Mouse (Mus musculus) mesoderm, embryonic 11.5 days (tissue): ENCODE data around the gene Insm2.

Source experiments
- DNase-seq: peaks from one replicate; pipeline ENCODE4 v3.0.0-alpha.2; 2012; ENCODE audit warnings: low read depth, low spot score

Insm2 gene

DNA sequence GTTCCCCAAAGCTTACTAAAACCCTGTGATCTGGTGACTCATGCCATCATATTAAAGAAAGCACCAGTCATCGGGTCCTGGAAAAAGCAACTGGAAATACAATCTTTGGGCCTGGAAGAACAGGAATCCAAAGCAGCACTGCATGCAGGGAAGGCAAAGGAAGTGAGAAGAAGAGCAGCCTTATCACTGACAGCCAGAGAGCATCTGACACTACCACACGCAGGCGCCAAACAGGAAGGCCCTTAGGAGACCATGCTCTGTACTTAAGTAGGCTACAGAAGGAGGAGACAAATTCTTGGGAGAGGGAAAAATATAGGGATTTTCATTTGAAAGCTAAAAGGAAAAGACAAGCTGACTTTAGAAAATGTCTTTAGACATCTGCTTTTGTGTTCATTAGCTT, 5.2 kb downstream of the Insm2 start:
- DNase-seq, result no peak

- DNase-seq, result no peak
Measured at GRCm38 (mm10) chr12:55607902-55608301, 8.7 kb downstream of the Insm2 start.

DNA sequence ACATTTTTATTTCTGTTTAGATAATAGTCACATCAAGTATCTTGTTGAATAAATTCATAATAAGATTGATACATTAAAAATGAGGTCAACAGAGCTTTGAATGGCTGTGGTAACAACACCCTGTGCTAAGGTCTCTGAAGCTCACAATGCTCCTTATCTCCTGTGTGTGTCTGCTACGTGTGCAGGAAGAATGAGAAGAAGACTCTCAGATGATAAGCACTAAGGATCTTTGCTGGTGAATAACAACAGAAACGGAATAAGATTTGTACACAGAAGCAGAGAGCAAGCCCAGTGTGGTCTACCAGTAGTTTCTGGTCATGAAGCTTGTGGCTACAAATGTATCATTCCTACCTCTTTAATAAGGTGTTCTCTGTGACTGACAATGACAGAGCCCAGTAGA, 11.6 kb downstream of the Insm2 start:
- no peak for DNase-seq

DNA sequence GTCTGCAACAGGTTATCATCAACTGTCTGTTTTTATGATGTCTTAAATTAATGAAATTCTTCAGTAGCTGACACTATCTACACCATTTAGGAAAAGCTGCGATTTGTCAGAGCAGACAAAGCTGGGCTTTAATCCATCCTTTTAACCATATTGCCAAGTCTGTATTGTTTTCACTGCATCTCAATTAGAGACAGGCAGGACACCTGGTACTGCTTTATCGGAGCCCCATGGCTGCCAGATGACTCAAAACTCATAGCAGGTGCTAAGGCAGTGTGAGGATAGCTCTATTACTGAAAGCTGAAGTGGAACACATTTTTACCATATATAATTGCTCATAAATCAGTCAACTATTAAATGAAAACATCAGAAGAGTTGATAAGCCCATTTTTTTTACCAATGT, 21.1 kb downstream of the Insm2 start:
- no peak for DNase-seq

DNA sequence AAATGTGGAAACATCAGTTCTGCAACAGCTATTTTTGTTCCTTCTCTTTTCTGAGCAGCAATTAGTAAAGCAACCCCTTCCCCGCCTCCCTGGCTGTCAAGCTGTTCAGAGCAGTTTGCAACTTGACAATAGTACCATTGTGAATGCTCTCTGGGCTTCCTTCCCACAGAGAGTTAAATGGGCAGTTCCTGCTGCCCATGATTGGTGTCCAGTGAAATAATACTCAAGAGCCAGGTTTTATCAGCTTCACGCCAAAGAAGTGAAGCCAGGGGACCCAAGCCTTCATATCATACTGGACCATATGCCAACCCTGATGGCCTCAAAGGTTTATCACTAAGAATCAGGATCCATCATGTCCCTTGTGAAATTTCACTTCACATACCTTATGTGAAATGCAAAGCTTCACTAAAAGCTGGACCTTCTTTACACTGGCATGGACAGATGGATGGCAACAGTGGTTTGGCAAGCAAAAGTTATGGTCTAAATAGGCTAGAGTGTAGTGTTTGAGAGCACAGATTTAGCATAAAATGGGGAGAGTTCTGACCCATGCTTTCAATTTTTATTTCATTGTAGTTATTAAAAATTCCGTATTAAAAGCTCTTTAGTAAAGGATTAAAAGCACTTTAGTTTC, 23.5 kb downstream of the Insm2 start:
- peak; percentile 54 for DNase-seq

- DNase-seq, result no peak
Measured at GRCm38 (mm10) chr12:55623254-55623653, 24.0 kb downstream of the Insm2 start.

DNA sequence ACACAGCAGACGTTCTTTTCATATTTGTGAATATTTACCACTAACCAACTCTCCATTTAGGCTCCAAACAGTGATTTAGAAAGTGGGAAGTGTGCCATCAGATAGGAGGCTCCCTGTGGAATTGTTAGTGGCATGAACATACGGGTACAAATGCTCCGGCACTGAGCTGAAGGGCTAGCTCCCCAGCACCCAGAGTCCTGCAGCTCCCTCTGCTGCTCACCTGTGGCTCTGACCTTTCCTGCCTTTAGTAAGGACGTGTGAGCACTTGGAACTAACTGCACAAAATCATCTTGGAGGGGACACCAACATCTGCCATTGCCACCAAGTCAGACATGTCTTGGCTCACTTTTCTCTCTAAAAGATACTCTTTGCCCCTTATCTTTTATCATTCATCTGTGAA, 27.5 kb downstream of the Insm2 start:
- DNase-seq, result no peak

DNA sequence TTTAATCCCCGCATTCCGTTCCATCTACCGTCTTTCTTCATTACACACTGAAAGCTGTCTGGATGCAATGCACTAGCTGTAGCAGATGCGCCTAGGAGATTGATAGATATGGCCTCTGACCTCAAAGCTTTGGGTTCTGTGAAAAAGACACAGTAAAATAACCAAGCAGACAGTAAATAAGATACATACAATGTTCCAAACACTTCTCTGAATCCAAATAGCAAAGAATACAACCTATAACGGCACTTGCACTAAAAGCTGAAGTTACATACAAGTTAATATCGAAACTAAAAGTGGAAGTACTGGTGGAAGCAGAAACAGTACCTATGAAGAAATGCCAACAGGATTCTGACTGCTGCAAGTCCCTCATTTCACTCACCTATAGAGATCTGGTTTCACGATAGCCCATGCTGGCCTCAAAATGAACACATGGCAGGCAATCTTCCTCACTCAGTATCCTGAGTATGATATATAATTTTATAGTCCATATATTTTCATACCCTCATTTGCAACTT, 48.8 kb downstream of the Insm2 start:
- DNase-seq, result no peak
